Mouse (Mus musculus) ovary, postnatal 10 days (tissue): ENCODE results near the gene Ankrd45.
A peak's percentile ranks its signal among the peaks of the same experiment; 100 is the strongest.
"Not testable (repeated sequence)": the region's sequence is repeated elsewhere in the genome, so short reads cannot be mapped to it uniquely, and the experiment has no call there.

Source experiments
- DNase-seq: peaks from one replicate; pipeline ENCODE4 v3.0.0; 2022; ENCODE audit warnings: low spot score

Ankrd45 gene

DNA sequence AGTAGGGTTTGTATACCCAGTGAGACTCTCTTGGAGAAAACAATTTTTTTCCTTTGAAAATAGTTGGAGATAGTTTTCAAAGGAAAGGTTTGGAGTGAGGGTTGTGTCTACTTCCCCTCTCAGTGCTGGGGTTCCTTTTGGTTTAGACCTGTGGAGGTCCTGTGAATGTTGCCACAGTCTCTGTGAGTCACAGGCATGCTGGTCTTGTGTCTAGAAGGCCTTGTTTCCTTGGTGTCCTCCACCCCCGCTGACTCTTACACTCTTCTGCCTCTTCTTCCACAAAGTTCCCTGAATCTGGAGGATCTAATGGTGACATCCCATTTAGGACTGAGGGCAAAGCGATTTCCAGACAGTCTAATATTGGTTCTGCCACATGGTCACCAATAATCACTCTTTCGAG is 42.9 kb downstream of the Ankrd45 start:
- DNase-seq, result no peak

GRCm38 (mm10) chr1:161190253-161190910 is 47.9 kb downstream of the Ankrd45 start:
- no peak for DNase-seq

DNA sequence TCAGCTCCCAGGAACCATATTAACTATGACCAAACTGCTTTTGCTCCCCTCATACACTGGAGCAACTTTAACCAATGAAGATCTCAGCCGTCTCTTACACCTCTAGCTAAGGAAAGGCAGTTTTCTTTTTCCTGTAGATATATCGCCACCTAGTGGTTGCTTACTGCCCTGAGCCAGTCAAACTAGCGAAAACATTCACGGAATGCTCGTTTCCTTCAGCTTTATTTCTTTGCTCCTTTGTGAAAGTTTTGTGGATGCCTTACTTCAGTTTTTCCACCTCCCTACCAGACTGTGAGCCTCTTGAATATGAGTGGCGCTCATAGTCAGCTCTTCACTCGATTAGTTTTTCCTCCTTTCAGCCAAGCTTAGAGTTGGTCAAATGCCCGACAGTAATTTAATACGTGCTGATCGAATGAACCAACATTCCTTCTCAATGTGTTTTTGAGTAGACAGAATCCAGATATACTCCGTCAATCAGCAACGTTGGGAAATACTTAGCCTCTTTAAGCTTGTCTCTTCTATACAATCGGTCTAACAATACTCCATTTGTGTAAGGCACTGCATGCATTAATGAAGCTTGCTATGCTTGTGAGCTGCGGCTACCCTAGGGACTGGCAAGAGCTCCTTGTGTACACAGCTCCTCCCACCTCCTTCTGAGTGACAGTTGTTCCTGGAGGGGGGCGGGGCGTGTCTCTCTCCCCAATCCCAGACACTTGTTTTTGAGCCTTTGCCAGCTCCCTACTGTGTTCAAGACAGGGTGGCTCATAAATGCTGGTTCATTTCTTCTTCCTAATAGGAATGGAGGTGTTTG is 53.3 kb downstream of the Ankrd45 start:
- peak; percentile 29 for DNase-seq

DNA sequence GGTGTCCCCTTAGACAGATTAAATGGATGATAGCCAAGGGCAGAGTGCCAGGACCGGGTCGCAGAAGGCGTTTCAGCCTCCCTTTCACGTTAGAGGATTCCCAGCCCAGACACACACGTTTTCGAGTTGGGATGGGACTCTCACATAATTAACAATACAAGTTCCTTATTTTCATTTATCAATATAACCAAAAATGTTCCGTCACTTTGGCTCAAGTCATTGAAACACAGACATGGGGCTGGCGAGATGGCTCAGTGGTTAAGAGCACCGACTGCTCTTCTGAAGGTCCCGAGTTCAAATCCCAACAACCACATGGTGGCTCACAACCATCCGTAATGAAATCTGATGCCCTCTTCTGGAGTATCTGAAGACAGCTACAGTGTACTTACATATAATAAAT is 53.9 kb downstream of the Ankrd45 start:
- DNase-seq, result not testable (repeated sequence)

GRCm38 (mm10) chr1:161199856-161200255 is 57.4 kb downstream of the Ankrd45 start:
- DNase-seq, result no peak

DNA sequence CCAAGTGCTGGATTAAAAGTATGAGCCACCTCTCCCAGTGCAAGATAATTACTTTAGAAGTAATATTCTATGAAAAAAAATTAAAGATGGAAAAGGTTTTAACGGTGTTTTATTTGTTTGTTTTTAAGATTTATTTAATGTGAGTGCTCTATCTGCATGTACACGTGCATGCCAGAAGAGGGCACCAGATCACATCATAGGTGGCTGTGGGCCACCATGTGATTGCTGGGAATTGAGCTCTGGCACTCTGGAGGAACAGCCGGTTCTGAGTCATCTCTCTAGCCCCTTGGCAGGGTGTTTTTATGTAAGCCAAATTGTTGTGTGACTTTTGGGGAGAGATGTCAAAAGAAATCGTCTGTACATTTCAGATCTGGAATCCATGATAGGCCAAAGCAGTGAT is 72.0 kb downstream of the Ankrd45 start:
- DNase-seq, result no peak

GRCm38 (mm10) chr1:161219816-161220215 is 77.3 kb downstream of the Ankrd45 start:
- DNase-seq, result no peak
